Mouse (Mus musculus): ENCODE results near the gene Grin2b. TPM values are rescaled to one million over a fixed set of nuclear protein-coding genes. Genes with fewer than 3 reads are reported as not detected.

Grin2b gene
- polyA plus RNA-seq, 1 experiment from 2014 or later: 0.72 TPM

DNA sequence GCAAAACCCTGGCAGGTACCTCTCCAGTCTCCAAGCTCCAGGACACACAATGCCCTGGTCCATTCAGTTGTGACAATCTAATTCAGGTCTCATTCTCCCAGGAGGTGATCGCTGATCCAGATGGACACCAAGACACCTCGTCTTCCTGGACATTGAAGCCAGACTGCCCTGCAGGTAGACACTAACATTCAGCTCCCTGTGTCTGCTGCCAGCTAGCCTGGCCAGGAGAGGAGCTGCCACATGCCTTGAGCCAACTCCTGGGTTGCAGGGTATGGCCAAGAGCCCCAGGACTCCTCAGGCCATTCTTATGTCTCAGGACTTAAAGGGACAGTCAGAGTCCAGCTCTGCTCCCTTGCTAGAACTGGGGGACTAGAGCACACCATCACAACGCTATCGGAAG is 201.8 kb downstream of the Grin2b start:
- H3K4me3 ChIP-seq (replicated peaks; ENCODE audit: low read depth, low read length): no peak overlapping the region
- no peak overlapping the region for H3K9ac ChIP-seq (ENCODE audit: low read depth, low read length)
- no peak overlapping the region for H3K27ac ChIP-seq
- H3K36me3 ChIP-seq (ENCODE audit: insufficient read depth, low read length): no peaks in the 10 kb centered on the region
- no peaks in the 10 kb centered on the region for H3K9me3 ChIP-seq (replicated peaks; ENCODE audit: low read length)
- no peak for DNase-seq (ENCODE audit: low spot score)
- no peak for ATAC-seq (replicated peaks; ENCODE audit: low FRiP score, low read depth)
- H3K4me1 ChIP-seq (replicated peaks; ENCODE audit: insufficient read depth, low read length): no peaks in the 10 kb centered on the region
- TF ChIP-seq CTCF (IDR thresholded peaks at IDR 0.05; ENCODE audit: low read depth): no peak
- H3K27me3 ChIP-seq (ENCODE audit: insufficient read depth, low read length): no peaks in the 10 kb centered on the region
- no peak overlapping the region for H3K4me2 ChIP-seq (ENCODE audit: low read length)
- WGBS: 85% methylated on average over 4 of the region's 4 CpGs

DNA sequence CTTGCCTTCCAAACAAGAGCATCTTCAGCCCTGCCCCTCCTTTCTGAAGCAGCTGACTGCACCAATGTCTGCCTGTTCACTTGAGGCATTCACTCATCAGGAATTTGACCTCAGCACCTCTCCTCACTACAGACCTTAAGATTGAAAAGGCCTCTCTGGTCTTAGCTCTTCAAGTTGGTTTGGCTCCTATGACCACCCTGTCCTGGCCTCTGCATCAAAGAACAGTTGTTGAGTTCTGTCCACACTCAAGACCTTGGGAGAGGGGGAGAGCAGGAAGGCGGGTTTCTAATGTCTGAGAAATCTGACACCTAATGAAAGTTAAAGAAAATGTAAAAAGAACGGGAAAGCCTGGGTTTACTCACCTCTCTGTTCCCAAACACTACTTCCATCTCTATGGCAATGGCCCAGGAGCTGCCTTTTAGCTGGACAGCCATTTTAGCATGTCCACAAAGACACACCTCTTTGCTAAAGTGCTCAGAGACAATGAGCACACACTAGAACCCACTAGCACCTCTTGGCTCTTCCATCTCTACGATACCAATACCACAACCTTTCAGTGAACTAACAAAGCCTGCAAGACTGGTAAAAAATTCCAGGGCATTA is 202.5 kb downstream of the Grin2b start:
- no peak overlapping the region for H3K4me2 ChIP-seq (ENCODE audit: low read length)
- no peak for TF ChIP-seq CTCF (IDR thresholded peaks at IDR 0.05; ENCODE audit: low read depth)
- no peak overlapping the region for H3K27ac ChIP-seq
- DNase-seq (ENCODE audit: low spot score) (no peak), ATAC-seq (replicated peaks; ENCODE audit: low FRiP score, low read depth) (no peak)
- 46% methylated on average over 3 of the region's 3 CpGs for WGBS
- H3K4me1 ChIP-seq (replicated peaks; ENCODE audit: insufficient read depth, low read length): no peaks in the 10 kb centered on the region
- no peaks in the 10 kb centered on the region for H3K27me3 ChIP-seq (ENCODE audit: insufficient read depth, low read length)
- H3K4me3 ChIP-seq (replicated peaks; ENCODE audit: low read depth, low read length): no peak overlapping the region
- no peaks in the 10 kb centered on the region for H3K9me3 ChIP-seq (replicated peaks; ENCODE audit: low read length)
- no peaks in the 10 kb centered on the region for H3K36me3 ChIP-seq (ENCODE audit: insufficient read depth, low read length)
- no peak overlapping the region for H3K9ac ChIP-seq (ENCODE audit: low read depth, low read length)

DNA sequence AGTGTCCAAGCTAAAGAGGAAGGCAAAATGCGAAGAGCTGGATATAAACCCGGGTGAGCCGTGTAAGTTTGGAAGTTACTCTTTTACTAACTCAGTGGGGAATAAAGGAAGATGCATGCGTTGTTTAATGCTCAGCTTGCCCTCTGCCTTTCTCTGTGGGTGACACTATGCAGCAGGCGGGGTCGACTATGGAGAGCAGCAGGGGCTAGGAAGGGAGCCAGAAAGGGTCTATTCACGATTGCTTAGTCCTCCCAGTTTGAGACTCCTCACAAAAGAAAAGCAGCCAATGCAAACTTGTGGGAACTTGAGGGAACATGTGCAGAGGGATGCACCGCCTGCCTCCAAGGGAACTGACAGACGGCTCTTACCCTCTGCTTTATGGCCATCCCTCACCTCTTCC is 211.5 kb downstream of the Grin2b start:
- Histone ChIP-seq H3K4me3 (replicated peaks; ENCODE audit: low read depth, low read length) (no peak overlapping the region), H3K27me3 (ENCODE audit: insufficient read depth, low read length) (no peaks in the 10 kb centered on the region), H3K9me3 (replicated peaks; ENCODE audit: low read length) (no peaks in the 10 kb centered on the region), H3K27ac (no peak overlapping the region), H3K4me2 (ENCODE audit: low read length) (no peak overlapping the region), H3K4me1 (replicated peaks; ENCODE audit: insufficient read depth, low read length) (no peaks in the 10 kb centered on the region), H3K9ac (ENCODE audit: low read depth, low read length) (no peak overlapping the region), H3K36me3 (ENCODE audit: insufficient read depth, low read length) (no peaks in the 10 kb centered on the region)
- 62% methylated on average over 9 of the region's 9 CpGs for WGBS
- ATAC-seq (replicated peaks; ENCODE audit: low FRiP score, low read depth) (no peak), DNase-seq (ENCODE audit: low spot score) (no peak)
- no peak for TF ChIP-seq CTCF (IDR thresholded peaks at IDR 0.05; ENCODE audit: low read depth)

DNA sequence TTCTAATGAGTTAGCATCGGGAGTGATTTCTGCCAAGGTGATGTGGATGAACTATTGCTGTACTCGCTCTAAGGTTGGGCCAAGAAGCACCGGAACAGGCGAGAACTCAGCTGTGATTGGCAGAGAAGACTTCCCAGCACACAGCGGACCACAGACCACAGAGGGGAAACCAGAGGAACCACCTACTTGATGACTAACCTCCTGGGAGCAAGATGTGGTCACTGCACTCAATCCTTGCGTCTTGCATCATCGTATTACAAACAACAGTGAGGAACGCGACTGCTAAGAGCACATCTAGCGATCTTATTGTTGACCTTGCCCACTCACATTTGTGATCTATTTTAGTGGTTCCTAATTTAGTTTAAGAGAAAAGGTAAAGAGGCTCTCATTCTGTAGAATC is 213.7 kb downstream of the Grin2b start:
- DNase-seq (ENCODE audit: low spot score) (no peak), ATAC-seq (replicated peaks; ENCODE audit: low FRiP score, low read depth) (no peak)
- Histone ChIP-seq H3K9ac (ENCODE audit: low read depth, low read length) (no peak overlapping the region), H3K9me3 (replicated peaks; ENCODE audit: low read length) (no peaks in the 10 kb centered on the region), H3K4me2 (ENCODE audit: low read length) (no peak overlapping the region), H3K27ac (no peak overlapping the region), H3K27me3 (ENCODE audit: insufficient read depth, low read length) (no peaks in the 10 kb centered on the region), H3K4me1 (replicated peaks; ENCODE audit: insufficient read depth, low read length) (no peaks in the 10 kb centered on the region), H3K36me3 (ENCODE audit: insufficient read depth, low read length) (no peaks in the 10 kb centered on the region), H3K4me3 (replicated peaks; ENCODE audit: low read depth, low read length) (no peak overlapping the region)
- no peak for TF ChIP-seq CTCF (IDR thresholded peaks at IDR 0.05; ENCODE audit: low read depth)
- 87% methylated on average over 10 of the region's 10 CpGs for WGBS

GRCm38 (mm10) chr6:135951666-135952065 is 221.6 kb downstream of the Grin2b start:
- Histone ChIP-seq H3K27ac (no peak overlapping the region), H3K9me3 (replicated peaks; ENCODE audit: low read length) (no peaks in the 10 kb centered on the region), H3K27me3 (ENCODE audit: insufficient read depth, low read length) (no peaks in the 10 kb centered on the region), H3K36me3 (ENCODE audit: insufficient read depth, low read length) (no peaks in the 10 kb centered on the region), H3K4me1 (replicated peaks; ENCODE audit: insufficient read depth, low read length) (no peaks in the 10 kb centered on the region), H3K4me3 (replicated peaks; ENCODE audit: low read depth, low read length) (no peak overlapping the region), H3K9ac (ENCODE audit: low read depth, low read length) (no peak overlapping the region), H3K4me2 (ENCODE audit: low read length) (no peak overlapping the region)
- WGBS: 63% methylated on average over 5 of the region's 5 CpGs
- ATAC-seq (replicated peaks; ENCODE audit: low FRiP score, low read depth) (no peak), DNase-seq (ENCODE audit: low spot score) (no peak)
- TF ChIP-seq CTCF (IDR thresholded peaks at IDR 0.05; ENCODE audit: low read depth): no peak

- H3K4me3 ChIP-seq (replicated peaks; ENCODE audit: low read depth, low read length): no peak overlapping the region
- no peaks in the 10 kb centered on the region for H3K36me3 ChIP-seq (ENCODE audit: insufficient read depth, low read length)
- ATAC-seq (replicated peaks; ENCODE audit: low FRiP score, low read depth) (no peak), DNase-seq (ENCODE audit: low spot score) (no peak)
- H3K4me2 ChIP-seq (ENCODE audit: low read length): no peak overlapping the region
- 50% methylated on average over 5 of the region's 5 CpGs for WGBS
- H3K27me3 ChIP-seq (ENCODE audit: insufficient read depth, low read length): no peaks in the 10 kb centered on the region
- H3K9ac ChIP-seq (ENCODE audit: low read depth, low read length): no peak overlapping the region
- H3K9me3 ChIP-seq (replicated peaks; ENCODE audit: low read length): no peaks in the 10 kb centered on the region
- 0 out of 2 replicates have a peak, but pooled peaks cover 6% of the 10 kb centered on the region for H3K4me1 ChIP-seq (replicated peaks; ENCODE audit: insufficient read depth, low read length)
- no peak for TF ChIP-seq CTCF (IDR thresholded peaks at IDR 0.05; ENCODE audit: low read depth)
- no peak overlapping the region for H3K27ac ChIP-seq
Measured at GRCm38 (mm10) chr6:135945511-135945910, 227.8 kb downstream of the Grin2b start.

DNA sequence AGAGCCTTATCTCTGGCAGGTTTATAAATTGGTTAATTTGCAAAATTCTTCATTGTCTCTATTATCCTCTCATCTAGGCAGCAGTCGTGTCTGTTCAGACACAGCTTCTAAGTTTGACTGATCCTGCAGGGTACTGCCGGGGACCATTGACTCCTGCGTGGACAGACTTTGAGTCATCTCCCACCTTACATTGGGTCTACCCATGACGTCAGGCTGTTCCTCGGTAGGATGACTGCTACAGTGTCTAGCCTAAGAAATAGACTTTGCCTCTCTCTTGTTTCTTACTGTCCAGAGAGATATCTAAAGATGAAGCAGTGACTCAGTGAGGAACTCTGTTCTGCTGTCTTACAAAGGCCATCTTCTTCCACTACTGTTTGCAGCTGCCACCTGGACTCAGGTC is 229.0 kb downstream of the Grin2b start:
- Histone ChIP-seq H3K9ac (ENCODE audit: low read depth, low read length) (no peak overlapping the region), H3K27ac (no peak overlapping the region), H3K4me3 (replicated peaks; ENCODE audit: low read depth, low read length) (no peak overlapping the region), H3K27me3 (ENCODE audit: insufficient read depth, low read length) (no peaks in the 10 kb centered on the region), H3K9me3 (replicated peaks; ENCODE audit: low read length) (no peaks in the 10 kb centered on the region), H3K36me3 (ENCODE audit: insufficient read depth, low read length) (no peaks in the 10 kb centered on the region), H3K4me1 (replicated peaks; ENCODE audit: insufficient read depth, low read length) (0 out of 2 replicates have a peak, but pooled peaks cover 6% of the 10 kb centered on the region), H3K4me2 (ENCODE audit: low read length) (no peak overlapping the region)
- no peak for TF ChIP-seq CTCF (IDR thresholded peaks at IDR 0.05; ENCODE audit: low read depth)
- WGBS: 56% methylated on average over 5 of the region's 5 CpGs
- ATAC-seq (replicated peaks; ENCODE audit: low FRiP score, low read depth) (no peak), DNase-seq (ENCODE audit: low spot score) (no peak)

Data from kidney, postnatal 0 days (tissue).